Mouse (Mus musculus): ENCODE measurements around the gene Mum1l1.
"Not testable (repeated sequence)": the region's sequence is repeated elsewhere in the genome, so short reads cannot be mapped to it uniquely, and the experiment has no call there.

Mum1l1 gene

GRCm38 (mm10) chrX:139209829-139210225 is at the start of gene Mum1l1:
Gene Mum1l1, plus strand, starts transcription at chrX:139210042.
- peak; percentile 69 for ATAC-seq (ENCODE audit: low TSS enrichment)

- ATAC-seq (ENCODE audit: low TSS enrichment), result no peak
Observed at GRCm38 (mm10) chrX:139178928-139179327, 30.9 kb upstream of the Mum1l1 start, which contains the start of gene 4933428M09Rik. Gene 4933428M09Rik, plus strand, starts transcription at chrX:139179228.

- not testable (repeated sequence) for ATAC-seq (ENCODE audit: low TSS enrichment)
Observed at GRCm38 (mm10) chrX:139191506-139191905, 18.3 kb upstream of the Mum1l1 start.

GRCm38 (mm10) chrX:139194572-139195279 is 15.1 kb upstream of the Mum1l1 start:
- no peak for ATAC-seq (ENCODE audit: low TSS enrichment)

- not testable (repeated sequence) for ATAC-seq (ENCODE audit: low TSS enrichment)
Observed at GRCm38 (mm10) chrX:139209191-139209828, 532 bp upstream of the Mum1l1 start.

- ATAC-seq (ENCODE audit: low TSS enrichment), result no peak
Observed at GRCm38 (mm10) chrX:139214765-139215164, 4.9 kb downstream of the Mum1l1 start.

- ATAC-seq (ENCODE audit: low TSS enrichment), result no peak
Observed at GRCm38 (mm10) chrX:139216409-139216808, 6.6 kb downstream of the Mum1l1 start.

- peak; percentile 77; the same call in 1 of the 2 replicates for ATAC-seq (ENCODE audit: low TSS enrichment)
Observed at GRCm38 (mm10) chrX:139216991-139217593, 7.2 kb downstream of the Mum1l1 start.

GRCm38 (mm10) chrX:139217776-139218175 is 7.9 kb downstream of the Mum1l1 start:
- ATAC-seq (ENCODE audit: low TSS enrichment), result no peak

- ATAC-seq (ENCODE audit: low TSS enrichment), result peak; percentile 65; the same call in 1 of the 2 replicates
Observed at GRCm38 (mm10) chrX:139219017-139219416, 9.2 kb downstream of the Mum1l1 start.

- ATAC-seq (ENCODE audit: low TSS enrichment), result no peak
Observed at GRCm38 (mm10) chrX:139220830-139221229, 11.0 kb downstream of the Mum1l1 start.

- ATAC-seq (ENCODE audit: low TSS enrichment), result no peak
Observed at GRCm38 (mm10) chrX:139221893-139222292, 12.1 kb downstream of the Mum1l1 start.

- peak; percentile 87 for ATAC-seq (ENCODE audit: low TSS enrichment)
Observed at GRCm38 (mm10) chrX:139231143-139231542, 21.3 kb downstream of the Mum1l1 start.

GRCm38 (mm10) chrX:139247294-139247693 is 37.5 kb downstream of the Mum1l1 start:
- no peak for ATAC-seq (ENCODE audit: low TSS enrichment)

- ATAC-seq (ENCODE audit: low TSS enrichment), result no peak
Observed at GRCm38 (mm10) chrX:139257072-139257471, 47.2 kb downstream of the Mum1l1 start.

- ATAC-seq (ENCODE audit: low TSS enrichment), result no peak
Observed at GRCm38 (mm10) chrX:139281966-139282365, 72.1 kb downstream of the Mum1l1 start.
